Mouse (Mus musculus): Measurements from ENCODE around the gene Rab1b.

DNA sequence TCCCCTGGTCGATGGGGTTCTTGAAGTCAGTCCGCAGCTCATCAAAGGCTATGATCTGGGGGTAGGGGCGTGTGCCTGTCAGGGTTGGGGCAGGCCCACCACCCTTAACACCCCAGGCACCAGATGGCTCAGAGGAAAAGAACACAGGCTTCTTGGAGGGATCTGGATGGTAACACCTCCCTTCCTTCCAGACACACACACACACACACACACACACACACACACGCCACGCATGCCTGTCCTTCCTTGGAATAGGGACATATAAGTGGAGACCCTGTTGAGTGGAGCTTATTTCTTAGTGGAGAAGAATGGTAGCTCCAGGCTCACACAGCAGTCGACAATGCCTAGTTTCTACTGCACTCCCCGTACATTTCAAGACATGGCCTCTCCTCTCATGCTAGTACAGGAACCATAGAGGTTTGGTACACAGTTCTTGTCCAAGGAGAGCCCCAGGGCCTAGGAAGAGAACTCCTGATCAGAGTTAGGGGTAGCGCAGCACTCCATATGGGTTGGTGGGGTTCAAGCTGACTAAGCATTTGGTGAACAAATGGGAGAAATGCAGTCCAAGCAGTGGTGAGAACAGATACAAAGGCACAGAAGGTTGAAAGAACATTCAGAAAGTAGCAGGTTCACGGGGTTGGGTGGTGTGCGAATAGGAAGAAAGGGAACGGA, 12.0 kb downstream of the Rab1b start:
- TF ChIP-seq FLI1 (IDR thresholded peaks at IDR 0.05; ENCODE audit: low read length) (no peak), GATA1 (IDR thresholded peaks at IDR 0.05; ENCODE audit: borderline replicate concordance, low read length) (no peak)
